Mouse (Mus musculus): Measurements from ENCODE around the gene Npnt. TPM values are rescaled to one million over a fixed set of nuclear protein-coding genes. Genes with fewer than 3 reads are reported as not detected.

Npnt gene
- polyA plus RNA-seq, 1 experiment from 2014 or later: 2.7 TPM

DNA sequence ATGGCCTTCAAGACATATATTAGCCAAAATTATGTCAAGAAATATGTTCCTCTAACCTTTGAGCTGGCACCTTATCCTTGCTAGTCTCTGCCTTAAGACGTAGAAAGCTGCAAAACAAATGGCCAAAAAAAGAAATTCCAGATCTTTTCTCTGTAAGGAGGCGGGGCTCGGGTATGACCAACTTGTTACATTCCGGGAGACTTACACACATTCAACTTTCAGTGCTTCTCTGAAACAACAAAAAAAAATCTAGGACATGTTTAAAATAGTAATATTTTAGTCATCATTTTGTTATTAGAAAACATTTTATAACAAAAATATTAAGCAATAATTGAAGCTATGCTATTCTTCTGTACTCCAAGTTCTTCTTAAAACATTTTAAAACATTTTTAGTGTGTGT lies 18.6 kb downstream of the Npnt start:
- no peak overlapping the region for H3K4me2 ChIP-seq
- no peak overlapping the region for H3K27ac ChIP-seq
- no peaks in the 10 kb centered on the region for H3K36me3 ChIP-seq
- H3K9me3 ChIP-seq (replicated peaks): no peaks in the 10 kb centered on the region
- no peak overlapping the region for H3K4me3 ChIP-seq
- ATAC-seq: no peak
- no peak overlapping the region for H3K9ac ChIP-seq
- no peaks in the 10 kb centered on the region for H3K4me1 ChIP-seq
- no peaks in the 10 kb centered on the region for H3K27me3 ChIP-seq (replicated peaks)
- WGBS (ENCODE audit: insufficient replicate concordance): 70% methylated on average over 4 of the region's 4 CpGs

DNA sequence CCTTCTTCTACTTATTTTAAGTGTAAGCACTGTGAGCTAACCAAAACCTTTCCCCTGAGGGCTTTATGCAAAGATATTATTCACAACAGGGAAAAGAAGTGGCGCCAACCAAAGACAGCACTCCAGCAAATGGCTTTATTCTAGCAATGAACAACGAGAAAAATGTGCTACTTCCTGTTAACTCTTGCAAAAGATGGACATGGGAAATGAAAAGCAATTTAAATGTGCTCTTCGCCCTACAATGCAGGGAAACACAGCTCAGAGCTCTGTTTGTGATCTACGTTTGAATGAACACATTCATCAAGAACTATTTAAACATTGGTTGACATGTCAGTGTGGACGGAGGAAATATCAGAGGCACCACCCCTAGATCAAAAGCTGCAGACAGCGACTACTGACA lies 20.2 kb downstream of the Npnt start:
- Histone ChIP-seq H3K27me3 (replicated peaks) (no peaks in the 10 kb centered on the region), H3K9ac (no peak overlapping the region), H3K4me2 (no peak overlapping the region), H3K4me1 (no peaks in the 10 kb centered on the region), H3K9me3 (replicated peaks) (no peaks in the 10 kb centered on the region), H3K36me3 (no peaks in the 10 kb centered on the region), H3K27ac (no peak overlapping the region), H3K4me3 (no peak overlapping the region)
- 51% methylated on average over 6 of the region's 6 CpGs for WGBS (ENCODE audit: insufficient replicate concordance)
- ATAC-seq: no peak

DNA sequence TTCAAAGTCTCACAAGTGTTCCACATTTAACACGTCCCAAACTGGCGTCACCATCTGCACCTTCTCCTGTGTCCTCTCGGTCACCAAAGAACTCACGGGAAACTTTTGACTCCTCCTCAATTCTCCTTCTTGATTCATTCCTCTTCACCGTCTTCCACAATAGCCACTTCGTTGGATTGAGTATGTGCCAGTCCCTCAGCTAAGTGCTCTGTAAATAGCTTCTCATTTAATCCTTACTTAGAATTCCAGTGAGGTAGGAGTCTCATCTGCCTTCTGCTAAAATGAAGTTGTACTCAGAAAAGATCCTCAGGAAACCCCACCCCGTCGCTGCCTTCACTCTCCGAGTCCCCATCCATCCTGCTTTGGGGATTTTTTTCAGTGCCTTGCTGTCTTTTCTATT lies 21.9 kb downstream of the Npnt start:
- H3K27ac ChIP-seq: no peak overlapping the region
- no peaks in the 10 kb centered on the region for H3K9me3 ChIP-seq (replicated peaks)
- 75% methylated on average over 9 of the region's 9 CpGs for WGBS (ENCODE audit: insufficient replicate concordance)
- no peak overlapping the region for H3K4me2 ChIP-seq
- H3K4me3 ChIP-seq: no peak overlapping the region
- H3K27me3 ChIP-seq (replicated peaks): no peaks in the 10 kb centered on the region
- no peak overlapping the region for H3K9ac ChIP-seq
- no peaks in the 10 kb centered on the region for H3K36me3 ChIP-seq
- no peak for ATAC-seq
- H3K4me1 ChIP-seq: no peaks in the 10 kb centered on the region

DNA sequence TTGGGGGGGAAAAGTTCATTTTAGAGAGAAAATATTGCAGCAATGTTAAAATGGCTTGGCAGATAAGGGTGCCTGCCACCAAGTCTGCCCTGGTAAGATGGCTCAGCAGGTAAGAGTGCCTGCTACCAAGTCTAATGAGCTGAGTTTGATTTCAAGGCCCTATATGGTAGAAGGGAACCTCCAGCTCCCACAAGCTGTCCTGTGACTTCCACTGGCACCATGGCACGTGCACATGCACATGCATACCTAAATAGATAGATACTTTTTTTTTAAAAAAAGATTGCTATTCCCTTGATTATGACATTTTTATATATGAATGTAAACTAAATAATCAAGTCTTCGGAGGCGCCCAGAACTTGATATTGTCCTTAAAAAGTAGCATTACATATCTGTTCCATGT lies 30.3 kb downstream of the Npnt start:
- Histone ChIP-seq H3K36me3 (no peaks in the 10 kb centered on the region), H3K4me3 (no peak overlapping the region), H3K27me3 (replicated peaks) (no peaks in the 10 kb centered on the region), H3K4me1 (no peaks in the 10 kb centered on the region), H3K27ac (no peak overlapping the region), H3K9me3 (replicated peaks) (no peaks in the 10 kb centered on the region), H3K9ac (no peak overlapping the region), H3K4me2 (no peak overlapping the region)
- no peak for ATAC-seq
- 64% methylated on average over 3 of the region's 3 CpGs for WGBS (ENCODE audit: insufficient replicate concordance)

DNA sequence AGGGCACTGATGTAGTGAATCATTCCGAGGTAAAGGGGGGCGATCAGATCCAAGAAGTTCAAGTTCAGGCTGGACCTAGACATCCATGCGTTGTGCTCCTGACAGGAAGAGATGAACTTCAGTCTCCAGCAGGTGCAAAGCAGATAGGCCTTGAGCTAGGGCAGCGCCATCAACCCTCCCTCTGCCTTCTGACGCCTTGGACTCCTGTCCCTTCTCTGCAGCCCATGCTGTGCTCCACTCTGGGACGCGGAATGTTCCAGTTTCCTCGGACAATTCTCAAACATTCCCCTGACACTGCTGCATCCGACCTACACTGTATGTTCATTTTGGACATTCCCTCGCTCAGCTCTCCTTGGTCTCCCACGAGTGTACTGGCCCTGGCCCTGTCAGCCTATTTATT lies 30.9 kb downstream of the Npnt start:
- H3K4me3 ChIP-seq: no peak overlapping the region
- no peak overlapping the region for H3K27ac ChIP-seq
- H3K9ac ChIP-seq: no peak overlapping the region
- H3K9me3 ChIP-seq (replicated peaks): no peaks in the 10 kb centered on the region
- 69% methylated on average over 11 of the region's 11 CpGs for WGBS (ENCODE audit: insufficient replicate concordance)
- no peaks in the 10 kb centered on the region for H3K27me3 ChIP-seq (replicated peaks)
- no peak for ATAC-seq
- no peak overlapping the region for H3K4me2 ChIP-seq
- H3K4me1 ChIP-seq: no peaks in the 10 kb centered on the region
- no peaks in the 10 kb centered on the region for H3K36me3 ChIP-seq

DNA sequence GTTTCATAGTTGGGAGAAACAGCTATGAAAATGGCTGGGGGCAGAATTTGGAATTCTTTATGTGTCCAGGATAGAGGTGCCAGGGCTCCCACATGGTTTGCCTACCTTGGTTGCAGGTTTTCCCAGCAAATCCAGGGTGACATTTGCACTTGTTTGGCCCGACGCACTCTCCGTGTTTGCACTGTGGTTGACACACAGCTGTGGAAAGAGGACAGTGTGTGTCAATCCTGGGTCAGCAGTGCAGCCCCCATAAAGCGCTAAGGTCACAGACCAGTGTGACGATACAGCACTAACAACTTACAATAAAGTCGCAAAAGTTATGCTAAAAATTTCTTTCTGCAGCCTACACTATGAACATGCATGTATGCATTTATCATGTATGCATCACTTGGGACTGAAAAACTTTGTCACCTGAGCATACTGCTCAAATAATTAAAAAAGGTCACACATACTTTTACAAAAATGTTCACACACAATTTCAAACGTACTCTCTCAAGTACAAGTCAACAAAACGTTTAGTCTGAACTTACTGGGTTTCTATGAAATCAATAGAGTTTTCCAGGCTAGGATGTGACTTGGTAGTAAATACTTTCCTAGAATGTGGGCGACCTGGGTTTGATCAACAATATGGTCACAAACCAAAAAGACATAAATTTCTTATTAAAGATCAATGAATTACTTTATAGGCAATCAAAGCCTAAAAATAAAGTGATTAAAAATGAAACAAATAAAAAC lies 32.6 kb downstream of the Npnt start:
- no peak for ATAC-seq
- no peak overlapping the region for H3K4me3 ChIP-seq
- no peak overlapping the region for H3K9ac ChIP-seq
- no peaks in the 10 kb centered on the region for H3K4me1 ChIP-seq
- no peak overlapping the region for H3K27ac ChIP-seq
- H3K4me2 ChIP-seq: no peak overlapping the region
- no peaks in the 10 kb centered on the region for H3K27me3 ChIP-seq (replicated peaks)
- no peaks in the 10 kb centered on the region for H3K9me3 ChIP-seq (replicated peaks)
- H3K36me3 ChIP-seq: no peaks in the 10 kb centered on the region
- WGBS (ENCODE audit: insufficient replicate concordance): 62% methylated on average over 9 of the region's 9 CpGs

DNA sequence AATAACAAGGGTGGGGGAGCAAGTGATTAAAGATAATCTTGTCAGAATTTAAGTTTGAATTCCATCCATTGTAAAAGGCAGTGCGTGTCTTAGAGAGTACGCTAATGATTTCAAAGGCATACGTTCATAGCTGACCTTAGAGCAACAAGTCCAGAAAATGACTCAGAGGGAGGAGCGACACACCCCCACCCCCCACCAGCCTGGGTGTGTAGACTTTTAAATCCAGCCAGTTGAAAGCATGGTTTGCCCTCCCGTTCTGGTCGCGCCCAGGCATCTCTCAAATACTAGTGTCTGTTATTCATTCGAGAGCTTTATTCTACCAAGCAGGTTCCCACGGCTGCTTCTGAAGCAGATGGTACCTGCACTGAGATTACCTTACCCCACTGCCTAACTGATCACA lies 34.4 kb downstream of the Npnt start:
- Histone ChIP-seq H3K27ac (no peak overlapping the region), H3K27me3 (replicated peaks) (no peaks in the 10 kb centered on the region), H3K4me3 (no peak overlapping the region), H3K4me2 (no peak overlapping the region), H3K9me3 (replicated peaks) (no peaks in the 10 kb centered on the region), H3K9ac (no peak overlapping the region), H3K4me1 (no peaks in the 10 kb centered on the region), H3K36me3 (no peaks in the 10 kb centered on the region)
- ATAC-seq: no peak
- 75% methylated on average over 9 of the region's 9 CpGs for WGBS (ENCODE audit: insufficient replicate concordance)

DNA sequence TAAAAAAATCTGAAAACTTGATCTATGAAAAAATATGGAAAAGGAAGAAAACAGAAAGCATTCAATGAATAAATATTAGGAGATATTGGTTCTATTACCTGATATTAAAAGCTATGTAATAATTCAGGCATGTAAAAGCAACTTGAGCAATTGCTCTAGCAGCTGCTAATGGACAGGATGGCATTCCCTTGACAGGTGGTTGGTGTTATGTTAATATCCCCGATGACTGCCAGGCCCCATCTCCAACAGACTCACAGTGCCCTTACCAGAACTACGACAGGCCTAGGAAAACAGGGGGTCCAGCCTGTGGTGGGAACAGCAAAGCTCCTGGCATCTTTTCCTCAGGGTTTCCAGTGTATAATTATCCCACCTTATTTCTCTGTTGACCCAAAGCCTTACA lies 37.7 kb downstream of the Npnt start:
- Histone ChIP-seq H3K36me3 (no peaks in the 10 kb centered on the region), H3K9me3 (replicated peaks) (no peaks in the 10 kb centered on the region), H3K4me1 (no peaks in the 10 kb centered on the region), H3K9ac (no peak overlapping the region), H3K27me3 (replicated peaks) (no peaks in the 10 kb centered on the region), H3K4me3 (no peak overlapping the region), H3K27ac (no peak overlapping the region), H3K4me2 (no peak overlapping the region)
- 75% methylated on average over 2 of the region's 2 CpGs for WGBS (ENCODE audit: insufficient replicate concordance)
- ATAC-seq: no peak

DNA sequence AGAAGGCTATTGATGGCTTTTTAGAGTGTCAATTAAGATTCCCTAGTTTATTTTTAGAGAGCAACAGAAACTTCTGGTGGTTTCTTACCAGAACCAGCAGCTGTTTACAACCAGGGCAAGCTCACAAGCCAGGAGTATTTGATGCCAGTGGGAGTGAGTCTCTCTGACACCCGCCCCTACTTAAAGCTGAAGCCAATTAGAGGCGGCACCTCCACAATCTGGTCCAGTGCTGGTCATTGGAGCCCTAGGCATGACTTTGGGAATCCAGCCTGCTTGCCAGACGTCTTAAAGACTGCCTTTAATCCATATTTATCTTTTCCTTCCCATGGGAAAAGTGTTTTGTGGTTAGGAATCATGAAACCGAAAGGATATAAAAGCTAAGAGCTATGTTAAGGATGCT lies 38.4 kb downstream of the Npnt start:
- Histone ChIP-seq H3K4me2 (no peak overlapping the region), H3K27me3 (replicated peaks) (no peaks in the 10 kb centered on the region), H3K9ac (no peak overlapping the region), H3K4me3 (no peak overlapping the region), H3K27ac (no peak overlapping the region), H3K36me3 (no peaks in the 10 kb centered on the region), H3K4me1 (no peaks in the 10 kb centered on the region), H3K9me3 (replicated peaks) (no peaks in the 10 kb centered on the region)
- 56% methylated on average over 4 of the region's 4 CpGs for WGBS (ENCODE audit: insufficient replicate concordance)
- ATAC-seq: no peak

DNA sequence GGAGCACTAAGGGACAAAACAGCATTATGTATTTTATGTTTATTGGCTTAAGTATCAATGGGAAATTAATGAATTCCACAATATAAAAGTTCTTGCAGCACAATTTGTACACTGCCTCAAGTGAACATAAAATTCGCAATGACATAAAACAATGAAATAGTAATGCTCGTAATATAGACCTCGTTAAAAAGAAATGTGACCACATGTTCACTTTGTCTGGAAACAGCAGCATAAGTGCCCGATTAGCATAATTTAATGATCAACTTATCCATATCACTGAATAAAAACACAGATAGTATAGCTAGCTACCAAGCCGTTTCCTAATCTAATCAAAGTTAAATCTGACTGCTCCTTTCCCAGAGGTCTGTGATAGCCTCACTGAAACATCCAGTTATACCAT lies 39.4 kb downstream of the Npnt start:
- Histone ChIP-seq H3K9ac (no peak overlapping the region), H3K9me3 (replicated peaks) (no peaks in the 10 kb centered on the region), H3K27ac (no peak overlapping the region), H3K4me3 (no peak overlapping the region), H3K4me1 (no peaks in the 10 kb centered on the region), H3K27me3 (replicated peaks) (no peaks in the 10 kb centered on the region), H3K36me3 (no peaks in the 10 kb centered on the region), H3K4me2 (no peak overlapping the region)
- WGBS (ENCODE audit: insufficient replicate concordance): 74% methylated on average over 5 of the region's 5 CpGs
- no peak for ATAC-seq

DNA sequence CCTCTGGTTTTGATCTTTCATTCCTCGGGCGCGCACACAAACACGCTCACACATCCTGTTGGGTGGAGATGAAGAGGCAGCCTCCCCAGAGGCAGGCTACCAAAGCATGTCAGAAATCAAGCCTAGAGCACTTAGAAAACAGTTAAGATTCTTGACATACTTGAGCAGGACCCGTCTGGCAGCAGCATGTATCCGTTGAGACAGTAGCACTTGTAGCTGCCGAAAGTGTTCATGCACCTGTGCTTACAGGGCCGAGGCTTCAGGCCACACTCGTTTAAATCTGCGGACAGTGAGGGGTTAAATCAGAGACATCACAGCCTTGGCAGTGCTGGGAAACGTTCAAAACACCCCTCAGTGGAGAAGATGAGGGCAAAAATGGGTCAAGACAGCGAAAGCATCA lies 40.4 kb downstream of the Npnt start:
- Histone ChIP-seq H3K27me3 (replicated peaks) (no peaks in the 10 kb centered on the region), H3K4me2 (no peak overlapping the region), H3K9me3 (replicated peaks) (no peaks in the 10 kb centered on the region), H3K27ac (no peak overlapping the region), H3K4me3 (no peak overlapping the region), H3K36me3 (no peaks in the 10 kb centered on the region), H3K4me1 (no peaks in the 10 kb centered on the region), H3K9ac (no peak overlapping the region)
- WGBS (ENCODE audit: insufficient replicate concordance): 63% methylated on average over 12 of the region's 12 CpGs
- no peak for ATAC-seq

DNA sequence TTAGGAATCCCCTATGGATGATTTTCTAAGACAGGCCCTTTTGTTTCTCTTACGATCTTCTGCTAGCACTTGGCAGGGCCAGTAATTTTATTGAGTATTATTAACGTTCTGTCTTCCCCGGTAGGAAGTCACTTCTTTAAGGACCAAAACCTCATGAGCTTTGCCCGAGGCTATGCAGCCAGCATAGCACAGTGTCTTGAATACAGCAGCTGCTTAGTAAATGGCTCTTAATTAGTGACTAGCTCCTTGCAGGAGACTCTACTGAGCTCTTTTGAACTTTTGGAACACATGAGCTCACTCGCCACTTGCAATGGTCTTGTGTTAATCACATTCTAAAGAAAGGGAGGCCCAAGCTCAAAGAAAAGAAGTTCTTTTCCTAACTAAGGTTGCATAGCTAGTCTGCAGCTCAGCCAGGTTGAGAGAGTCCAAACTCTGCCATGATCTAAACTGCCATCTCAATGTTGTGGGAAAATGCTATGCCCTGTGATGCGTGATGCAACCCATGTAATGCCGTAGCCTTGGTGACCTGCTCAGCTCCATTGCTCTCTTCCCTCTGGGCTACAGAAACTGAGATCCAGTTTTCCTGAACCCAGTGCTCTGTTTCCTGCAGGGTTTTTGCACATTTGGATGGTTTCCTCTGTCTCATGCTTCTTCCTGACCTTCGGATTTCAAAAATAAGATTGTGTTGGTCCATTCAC lies 42.4 kb downstream of the Npnt start:
- 73% methylated on average over 8 of the region's 8 CpGs for WGBS (ENCODE audit: insufficient replicate concordance)
- no peak for ATAC-seq
- Histone ChIP-seq H3K27me3 (replicated peaks) (no peaks in the 10 kb centered on the region), H3K36me3 (no peaks in the 10 kb centered on the region), H3K27ac (no peak overlapping the region), H3K4me2 (no peak overlapping the region), H3K4me3 (no peak overlapping the region), H3K9me3 (replicated peaks) (no peaks in the 10 kb centered on the region), H3K9ac (no peak overlapping the region), H3K4me1 (no peaks in the 10 kb centered on the region)
